Mouse (Mus musculus) limb, embryonic 12.5 days (tissue): ENCODE results near the gene Tunar. TPM values are rescaled to one million over a fixed set of nuclear protein-coding genes. Genes with fewer than 3 reads are reported as not detected.
A peak's percentile ranks its signal among the peaks of the same experiment; 100 is the strongest.

Source experiments
- ATAC-seq: fragments of 200-750 bp; cut with Nextera tagmentation; 2 replicates; pipeline ENCODE4 v1.8.0; 2017; ENCODE audit warnings: low read depth, moderate TSS enrichment; ENCODE audit not compliant: insufficient number of reproducible peaks, insufficient read depth, low FRiP score, low TSS enrichment
- H3K27ac ChIP-seq: fragments of 300-500 bp; sonication (generic); 2 replicates; pipeline ENCODE4 v1.5.1; 2016; ENCODE audit warnings: mild to moderate bottlenecking, moderate library complexity
- H3K27me3 ChIP-seq: fragments of 300-500 bp; sonication (generic); 2 replicates; pipeline ENCODE4 v1.6.1; 2016; ENCODE audit warnings: mild to moderate bottlenecking, moderate library complexity
- H3K36me3 ChIP-seq: fragments of 300-500 bp; sonication (generic); 2 replicates; pipeline ENCODE4 v1.6.1; 2016; ENCODE audit warnings: mild to moderate bottlenecking, moderate library complexity
- H3K4me1 ChIP-seq: fragments of 300-500 bp; sonication (generic); replicated peaks from 2 replicates; pipeline ENCODE4 v1.6.1; 2016
- H3K4me2 ChIP-seq: fragments of 300-500 bp; sonication (generic); 2 replicates; pipeline ENCODE4 v1.6.1; 2016; ENCODE audit warnings: mild to moderate bottlenecking, moderate library complexity
- H3K4me3 ChIP-seq: fragments of 300-500 bp; sonication (generic); replicated peaks from 2 replicates; pipeline ENCODE4 v1.5.1; 2016; ENCODE audit warnings: mild to moderate bottlenecking
- H3K9ac ChIP-seq: fragments of 300-500 bp; sonication (generic); replicated peaks from 2 replicates; pipeline ENCODE4 v1.6.1; 2016; ENCODE audit warnings: mild to moderate bottlenecking, moderate library complexity
- H3K9me3 ChIP-seq: fragments of 300-500 bp; sonication (generic); 2 replicates; pipeline ENCODE4 v1.6.1; 2016; ENCODE audit warnings: mild to moderate bottlenecking, moderate library complexity
- WGBS: fragments of 180-500 bp; shearing (Covaris S2); methylation state at CpG from one replicate; pipeline ENCODE4 v1.1.7; 2016; 5-methylcytosine and 5-hydroxymethylcytosine counted together
- polyA plus RNA-seq: library from polyadenylated mRNA; unstranded; fragments of >200 nt; fragmentation: Nextera tagmentation; extraction: Ambion mirVana; gene quantifications from 2 replicates; pipeline ENCODE4 v1.2.1, GENCODE M21; 2016

Tunar gene
- polyA plus RNA-seq, 1 experiment from 2014 or later: 0.43 TPM

- 89% methylated on average over 7 of the region's 7 CpGs for WGBS
- ATAC-seq: no peak
Observed at GRCm38 (mm10) chr12:105344460-105344859, 10.8 kb downstream of the Tunar start.

DNA sequence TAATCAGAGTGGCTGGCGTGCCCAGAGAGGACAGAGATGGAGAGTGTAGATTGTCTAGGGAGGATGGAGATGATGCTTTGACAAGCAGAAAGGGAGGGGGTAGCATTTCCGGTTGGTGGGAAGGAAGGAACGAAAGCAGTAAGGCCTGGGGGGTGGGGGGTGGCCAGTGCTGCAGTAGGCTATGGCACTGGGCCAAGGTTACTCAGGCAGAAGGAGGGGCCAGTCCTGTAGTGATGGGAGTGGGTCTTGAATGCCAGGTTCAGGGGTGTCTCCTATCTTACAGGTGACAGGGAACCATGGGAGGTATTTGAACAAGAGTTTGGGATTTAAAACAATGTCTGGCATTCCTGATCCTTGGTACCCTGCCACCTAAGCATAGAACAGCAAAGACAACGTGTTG, 13.2 kb downstream of the Tunar start:
- ATAC-seq: no peak
- Histone ChIP-seq H3K27ac (no peak overlapping the region), H3K4me1 (peaks cover 11% of the 10 kb centered on the region), H3K27me3 (no peaks in the 10 kb centered on the region), H3K36me3 (no peaks in the 10 kb centered on the region), H3K9ac (no peak overlapping the region), H3K4me3 (no peak overlapping the region), H3K9me3 (no peaks in the 10 kb centered on the region), H3K4me2 (no peak overlapping the region)
- WGBS: 72% methylated on average over 4 of the region's 4 CpGs

More at GRCm38 (mm10) chr12:105344460-105344859, 10.8 kb downstream of the Tunar start:
- Histone ChIP-seq H3K36me3 (no peaks in the 10 kb centered on the region), H3K27ac (no peak overlapping the region), H3K4me3 (no peak overlapping the region), H3K9ac (no peak overlapping the region), H3K4me2 (no peak overlapping the region), H3K4me1 (peaks cover 15% of the 10 kb centered on the region), H3K27me3 (peaks cover under 1% of the 10 kb centered on the region; the same call in 1 of the 2 replicates), H3K9me3 (no peaks in the 10 kb centered on the region)

GRCm38 (mm10) chr12:105347261-105347660, 13.6 kb downstream of the Tunar start:
- peaks cover 8% of the 10 kb centered on the region for H3K4me1 ChIP-seq
- 87% methylated on average over 13 of the region's 13 CpGs for WGBS
- H3K4me2 ChIP-seq: no peak overlapping the region
- no peaks in the 10 kb centered on the region for H3K27me3 ChIP-seq
- ATAC-seq: no peak
- H3K9ac ChIP-seq: no peak overlapping the region
- no peaks in the 10 kb centered on the region for H3K36me3 ChIP-seq
- no peak overlapping the region for H3K4me3 ChIP-seq
- H3K27ac ChIP-seq: no peak overlapping the region
- H3K9me3 ChIP-seq: no peaks in the 10 kb centered on the region

DNA sequence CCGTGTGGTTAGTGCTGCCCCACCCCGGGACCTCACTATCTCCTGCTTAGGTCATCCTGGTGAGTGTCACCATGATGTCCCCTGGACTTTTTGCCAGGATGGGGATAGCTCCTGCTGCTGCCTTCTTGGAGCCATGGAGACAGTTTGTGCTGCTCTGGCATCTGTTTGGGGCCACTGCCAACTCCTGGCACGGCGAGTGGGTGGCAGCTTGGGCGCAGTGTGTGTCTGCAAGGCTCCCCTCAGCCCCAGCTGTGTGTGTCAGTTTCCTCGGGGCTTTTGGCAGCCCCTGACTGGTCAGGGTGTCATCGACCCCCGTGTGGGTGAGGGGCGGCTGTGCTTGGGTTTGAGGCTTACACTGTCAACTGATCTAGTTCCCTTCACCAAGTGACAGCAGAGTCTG, 20.6 kb downstream of the Tunar start:
- no peaks in the 10 kb centered on the region for H3K36me3 ChIP-seq
- peaks cover 8% of the 10 kb centered on the region; the same call in 1 of the 2 replicates for H3K4me1 ChIP-seq
- no peak overlapping the region for H3K27ac ChIP-seq
- H3K9ac ChIP-seq: no peak overlapping the region
- H3K4me3 ChIP-seq: no peak overlapping the region
- no peaks in the 10 kb centered on the region for H3K9me3 ChIP-seq
- no peak for ATAC-seq
- no peaks in the 10 kb centered on the region for H3K27me3 ChIP-seq
- 89% methylated on average over 9 of the region's 9 CpGs for WGBS
- H3K4me2 ChIP-seq: no peak overlapping the region

GRCm38 (mm10) chr12:105354772-105355171, 21.1 kb downstream of the Tunar start:
- no peak overlapping the region for H3K27ac ChIP-seq
- H3K4me1 ChIP-seq: peaks cover 8% of the 10 kb centered on the region; the same call in 1 of the 2 replicates
- 79% methylated on average over 8 of the region's 8 CpGs for WGBS
- no peaks in the 10 kb centered on the region for H3K27me3 ChIP-seq
- H3K9me3 ChIP-seq: no peaks in the 10 kb centered on the region
- H3K4me2 ChIP-seq: no peak overlapping the region
- no peak overlapping the region for H3K4me3 ChIP-seq
- ATAC-seq: no peak
- no peaks in the 10 kb centered on the region for H3K36me3 ChIP-seq
- no peak overlapping the region for H3K9ac ChIP-seq

DNA sequence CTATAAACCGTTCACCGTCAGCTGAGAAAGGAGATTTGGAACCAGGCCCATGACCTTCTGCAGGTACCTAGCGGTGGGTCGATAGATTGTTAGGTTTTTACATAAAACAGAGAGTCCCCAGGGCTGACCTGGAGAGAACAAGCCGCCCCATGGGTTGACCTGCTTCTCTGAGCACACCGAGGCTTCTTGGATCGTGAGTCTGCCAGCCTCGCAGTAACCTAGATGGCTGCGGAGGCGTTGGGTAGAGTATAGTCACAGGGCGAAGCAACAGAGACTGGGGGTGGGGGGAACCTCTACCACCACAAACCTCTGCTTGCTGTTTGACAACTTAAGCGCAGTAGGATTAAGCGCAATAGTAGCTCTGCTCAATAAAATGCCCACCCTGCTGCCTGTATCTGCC, 23.1 kb downstream of the Tunar start:
- WGBS: 78% methylated on average over 13 of the region's 13 CpGs
- ATAC-seq: no peak
- peaks cover 13% of the 10 kb centered on the region; the same call in 1 of the 2 replicates for H3K4me1 ChIP-seq

DNA sequence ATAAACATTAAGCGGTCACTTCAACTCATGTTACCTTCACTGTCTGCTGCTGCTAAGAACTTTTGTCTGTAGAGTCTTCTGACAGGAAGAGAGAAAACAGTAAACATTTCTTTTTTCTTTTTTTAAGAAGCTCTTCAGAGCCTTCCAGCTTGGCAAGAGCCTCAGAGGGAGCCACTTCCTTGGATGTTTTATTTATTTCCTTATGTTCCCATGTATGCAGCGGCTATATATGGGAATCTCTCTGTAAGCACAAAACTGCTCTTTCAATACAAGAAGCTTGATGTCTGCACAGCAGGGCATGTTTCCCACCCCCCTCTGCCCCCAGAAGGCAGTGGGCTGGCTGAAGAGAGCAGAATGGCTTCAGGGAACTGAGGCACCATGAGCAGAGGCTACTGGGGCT, 30.0 kb downstream of the Tunar start:
- Histone ChIP-seq H3K4me2 (no peak overlapping the region), H3K4me1 (peaks cover 15% of the 10 kb centered on the region), H3K27me3 (peaks cover 9% of the 10 kb centered on the region; the same call in 1 of the 2 replicates), H3K27ac (no peak overlapping the region), H3K36me3 (no peaks in the 10 kb centered on the region), H3K9ac (no peak overlapping the region), H3K4me3 (no peak overlapping the region), H3K9me3 (no peaks in the 10 kb centered on the region)
- no peak for ATAC-seq
- 78% methylated on average over 2 of the region's 2 CpGs for WGBS

More for the DNA sequence above, 23.1 kb downstream of the Tunar start:
- H3K4me2 ChIP-seq: no peak overlapping the region
- no peaks in the 10 kb centered on the region for H3K27me3 ChIP-seq
- no peak overlapping the region for H3K27ac ChIP-seq
- H3K9ac ChIP-seq: no peak overlapping the region
- H3K9me3 ChIP-seq: no peaks in the 10 kb centered on the region
- no peaks in the 10 kb centered on the region for H3K36me3 ChIP-seq
- H3K4me3 ChIP-seq: no peak overlapping the region

DNA sequence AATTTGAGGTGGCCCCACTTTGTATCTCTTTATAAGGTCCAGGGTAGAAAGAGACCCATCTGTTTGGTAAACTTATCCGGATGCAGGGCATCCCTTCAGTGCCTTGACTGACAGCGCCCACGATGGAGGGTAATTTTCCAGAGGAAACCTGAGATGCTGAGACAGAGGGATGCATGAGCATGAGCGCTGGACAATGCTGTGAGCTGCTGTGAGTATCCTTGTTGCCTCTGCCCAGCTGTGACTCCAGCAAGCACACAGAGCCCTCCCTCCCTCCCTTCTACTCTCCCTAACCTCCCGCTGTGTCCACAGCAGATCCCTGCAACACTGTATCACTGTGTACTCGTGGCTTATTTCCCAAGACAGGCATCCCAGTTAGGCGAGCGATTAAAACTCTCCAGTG, 40.9 kb downstream of the Tunar start:
- H3K4me3 ChIP-seq: no peak overlapping the region
- WGBS: 63% methylated on average over 8 of the region's 8 CpGs
- no peak overlapping the region for H3K27ac ChIP-seq
- H3K9me3 ChIP-seq: no peaks in the 10 kb centered on the region
- H3K4me2 ChIP-seq: no peak overlapping the region
- H3K36me3 ChIP-seq: no peaks in the 10 kb centered on the region
- H3K27me3 ChIP-seq: no peaks in the 10 kb centered on the region; the same call in 1 of the 2 replicates
- H3K4me1 ChIP-seq: no peaks in the 10 kb centered on the region
- no peak overlapping the region for H3K9ac ChIP-seq
- no peak for ATAC-seq

DNA sequence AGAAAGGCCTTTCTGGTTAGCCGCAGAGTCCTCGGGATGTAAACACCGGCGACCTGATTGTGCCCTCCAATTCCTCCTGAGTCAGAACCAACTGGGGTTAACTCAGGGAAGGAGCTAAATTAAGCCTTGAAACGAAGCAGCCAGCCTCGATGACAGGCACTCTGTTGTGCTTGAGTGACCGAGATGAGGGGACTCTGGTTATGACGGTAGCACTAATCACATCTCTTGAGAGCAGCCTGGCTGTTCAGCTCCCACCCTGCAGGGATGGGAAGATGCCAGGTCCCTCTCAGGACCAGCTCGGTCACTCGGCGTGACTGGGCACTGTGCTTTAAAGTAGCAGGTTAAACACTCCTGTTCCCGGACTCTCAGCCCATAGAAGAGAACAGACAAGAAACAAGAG, 43.3 kb downstream of the Tunar start:
- no peak overlapping the region for H3K9ac ChIP-seq
- 49% methylated on average over 12 of the region's 12 CpGs for WGBS
- H3K4me1 ChIP-seq: no peaks in the 10 kb centered on the region
- H3K27me3 ChIP-seq: no peaks in the 10 kb centered on the region; the same call in 1 of the 2 replicates
- no peak overlapping the region for H3K4me2 ChIP-seq
- no peaks in the 10 kb centered on the region for H3K9me3 ChIP-seq
- ATAC-seq: no peak
- H3K4me3 ChIP-seq: no peak overlapping the region
- no peak overlapping the region for H3K27ac ChIP-seq
- no peaks in the 10 kb centered on the region for H3K36me3 ChIP-seq

DNA sequence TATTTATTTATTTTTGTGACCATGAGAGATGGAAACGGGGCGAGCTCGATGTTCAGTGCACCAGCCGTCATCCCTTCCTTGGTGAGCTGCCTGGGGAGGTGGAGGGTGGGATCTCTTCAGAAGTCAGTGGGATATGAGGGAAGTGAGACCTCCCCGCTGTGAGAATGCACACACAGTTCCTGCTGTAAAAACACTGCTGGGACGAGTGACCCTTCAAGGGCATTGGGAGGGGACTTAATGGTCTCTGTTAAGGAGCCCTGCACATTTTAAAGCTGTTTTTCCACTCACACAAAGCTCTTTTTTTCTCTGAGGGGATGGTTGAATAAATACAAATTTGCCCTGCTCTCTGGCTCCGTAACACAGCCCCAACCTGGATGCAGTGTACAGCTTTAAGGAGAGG, 49.1 kb downstream of the Tunar start:
- H3K27ac ChIP-seq: no peak overlapping the region
- H3K9me3 ChIP-seq: no peaks in the 10 kb centered on the region
- no peak overlapping the region for H3K4me3 ChIP-seq
- H3K27me3 ChIP-seq: no peaks in the 10 kb centered on the region
- peaks cover 13% of the 10 kb centered on the region for H3K4me1 ChIP-seq
- no peaks in the 10 kb centered on the region for H3K36me3 ChIP-seq
- H3K9ac ChIP-seq: no peak overlapping the region
- H3K4me2 ChIP-seq: no peak overlapping the region
- no peak for ATAC-seq
- 43% methylated on average over 7 of the region's 7 CpGs for WGBS

- Histone ChIP-seq H3K4me1 (peaks cover 18% of the 10 kb centered on the region), H3K4me2 (no peak overlapping the region), H3K9ac (no peak overlapping the region), H3K27me3 (no peaks in the 10 kb centered on the region), H3K4me3 (no peak overlapping the region), H3K27ac (no peak overlapping the region), H3K9me3 (peaks cover 4% of the 10 kb centered on the region; the same call in 1 of the 2 replicates), H3K36me3 (no peaks in the 10 kb centered on the region)
- 95% methylated on average over 7 of the region's 7 CpGs for WGBS
- no peak for ATAC-seq
Observed at GRCm38 (mm10) chr12:105394671-105395070, 61.0 kb downstream of the Tunar start.

- H3K4me3 ChIP-seq: no peak overlapping the region
- peak overlapping the region; percentile 19 for H3K4me2 ChIP-seq
- H3K27me3 ChIP-seq: no peaks in the 10 kb centered on the region
- H3K36me3 ChIP-seq: no peaks in the 10 kb centered on the region
- H3K9ac ChIP-seq: no peak overlapping the region
- 17% methylated on average over 5 of the region's 5 CpGs for WGBS
- peaks cover 12% of the 10 kb centered on the region; the same call in 1 of the 2 replicates for H3K9me3 ChIP-seq
- H3K4me1 ChIP-seq: peaks cover 18% of the 10 kb centered on the region
- peak; percentile 50 for ATAC-seq
- peak overlapping the region; percentile 53 for H3K27ac ChIP-seq
Observed at GRCm38 (mm10) chr12:105398172-105398571, 64.5 kb downstream of the Tunar start.
